Mouse (Mus musculus): ENCODE results near the gene Gm9821. TPM values are rescaled to one million over a fixed set of nuclear protein-coding genes. Genes with fewer than 3 reads are reported as not detected.
A peak's percentile ranks its signal among the peaks of the same experiment; 100 is the strongest.

Gm9821 gene
- polyA plus RNA-seq, 1 experiment from 2014 or later = 0.52 TPM

- Histone ChIP-seq H3K9me3 (no peaks in the 10 kb centered on the region), H3K4me3 (peak overlapping the region; percentile 23; the same call in 1 of the 2 replicates), H3K4me1 (peaks cover 63% of the 10 kb centered on the region), H3K36me3 (replicated peaks) (no peaks in the 10 kb centered on the region), H3K27me3 (ENCODE audit: poor library complexity, severe bottlenecking) (peaks cover 84% of the 10 kb centered on the region), H3K27ac (peak overlapping the region; percentile 65)
- 23% methylated on average over 21 of the region's 21 CpGs for WGBS
- no peak for DNase-seq (ENCODE audit: extremely low spot score, low spot score)
Observed at GRCm38 (mm10) chr2:91971231-91972097, 26.0 kb downstream of the Gm9821 start.

- H3K27ac ChIP-seq = peak overlapping the region; percentile 65
- 52% methylated on average over 13 of the region's 13 CpGs for WGBS
- no peak for DNase-seq (ENCODE audit: extremely low spot score, low spot score)
- no peak overlapping the region for H3K4me3 ChIP-seq
- no peaks in the 10 kb centered on the region for H3K9me3 ChIP-seq
- no peaks in the 10 kb centered on the region for H3K36me3 ChIP-seq (replicated peaks)
- H3K27me3 ChIP-seq (ENCODE audit: poor library complexity, severe bottlenecking) = peaks cover 84% of the 10 kb centered on the region
- peaks cover 64% of the 10 kb centered on the region for H3K4me1 ChIP-seq
Observed at GRCm38 (mm10) chr2:91972121-91972566, 26.6 kb downstream of the Gm9821 start.

GRCm38 (mm10) chr2:91973416-91974135, 28.1 kb downstream of the Gm9821 start:
- no peak for DNase-seq (ENCODE audit: extremely low spot score, low spot score)
- peaks cover 97% of the 10 kb centered on the region for H3K27me3 ChIP-seq (ENCODE audit: poor library complexity, severe bottlenecking)
- peak overlapping the region; percentile 3; the same call in 1 of the 2 replicates for H3K27ac ChIP-seq
- no peaks in the 10 kb centered on the region for H3K36me3 ChIP-seq (replicated peaks)
- WGBS = 17% methylated on average over 7 of the region's 7 CpGs
- H3K4me1 ChIP-seq = peaks cover 62% of the 10 kb centered on the region
- no peak overlapping the region for H3K4me3 ChIP-seq
- no peaks in the 10 kb centered on the region for H3K9me3 ChIP-seq

GRCm38 (mm10) chr2:91975581-91976541, 30.4 kb downstream of the Gm9821 start, which contains the start of gene Dgkz:
TSS of gene Dgkz (minus strand) at chr2:91975864.
- Histone ChIP-seq H3K36me3 (replicated peaks) (no peaks in the 10 kb centered on the region), H3K9me3 (no peaks in the 10 kb centered on the region), H3K4me1 (peaks cover 85% of the 10 kb centered on the region), H3K27ac (peak within 1 kb of the TSS; percentile 71), H3K4me3 (peak within 1 kb of the TSS; percentile 54), H3K27me3 (ENCODE audit: poor library complexity, severe bottlenecking) (peaks cover 86% of the 10 kb centered on the region)
- WGBS = under 1% methylated on average over 79 of the region's 79 CpGs
- DNase-seq (ENCODE audit: extremely low spot score, low spot score) = no peak

DNA sequence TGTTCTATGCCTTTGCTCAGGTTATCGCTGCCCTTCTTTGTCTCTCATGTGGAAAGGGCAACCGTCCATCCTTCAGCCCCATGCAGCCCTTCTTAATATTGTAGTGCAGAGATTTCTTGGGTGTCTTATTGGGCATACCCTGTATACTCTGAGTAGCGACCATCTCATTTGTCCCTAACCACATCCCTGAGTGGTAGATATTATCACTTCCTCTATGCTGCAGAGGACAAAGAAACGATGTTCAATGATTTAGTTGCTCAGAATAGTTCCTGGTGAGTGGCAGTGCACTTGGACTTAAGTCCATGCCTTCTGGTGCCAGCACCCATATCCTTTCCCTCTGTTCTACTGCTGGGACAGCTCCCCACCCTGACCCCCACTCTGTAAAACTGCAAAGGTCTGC, 32.5 kb downstream of the Gm9821 start:
- WGBS = 89% methylated on average over 4 of the region's 4 CpGs
- DNase-seq (ENCODE audit: extremely low spot score, low spot score) = no peak
- Histone ChIP-seq H3K9me3 (no peaks in the 10 kb centered on the region), H3K27me3 (ENCODE audit: poor library complexity, severe bottlenecking) (peaks cover 68% of the 10 kb centered on the region), H3K27ac (0 out of 2 replicates have a peak overlapping the region, but pooled peaks have one; percentile 36), H3K4me1 (peaks cover 72% of the 10 kb centered on the region), H3K36me3 (replicated peaks) (no peaks in the 10 kb centered on the region), H3K4me3 (no peak overlapping the region)

GRCm38 (mm10) chr2:91978547-91978946, 33.0 kb downstream of the Gm9821 start:
- 50% methylated on average over 2 of the region's 2 CpGs for WGBS
- Histone ChIP-seq H3K4me3 (no peak overlapping the region), H3K36me3 (replicated peaks) (no peaks in the 10 kb centered on the region), H3K4me1 (peaks cover 71% of the 10 kb centered on the region), H3K9me3 (no peaks in the 10 kb centered on the region), H3K27ac (0 out of 2 replicates have a peak overlapping the region, but pooled peaks have one; percentile 40), H3K27me3 (ENCODE audit: poor library complexity, severe bottlenecking) (peaks cover 66% of the 10 kb centered on the region)
- no peak for DNase-seq (ENCODE audit: extremely low spot score, low spot score)

- Histone ChIP-seq H3K36me3 (replicated peaks) (no peaks in the 10 kb centered on the region), H3K9me3 (no peaks in the 10 kb centered on the region), H3K27ac (peak overlapping the region; percentile 66), H3K27me3 (ENCODE audit: poor library complexity, severe bottlenecking) (peaks cover 49% of the 10 kb centered on the region), H3K4me1 (peaks cover 71% of the 10 kb centered on the region), H3K4me3 (no peak overlapping the region)
- DNase-seq (ENCODE audit: extremely low spot score, low spot score) = no peak
- WGBS = 8% methylated on average over 4 of the region's 4 CpGs
Observed at GRCm38 (mm10) chr2:91980245-91980644, 34.7 kb downstream of the Gm9821 start.

- 47% methylated on average over 5 of the region's 5 CpGs for whole genome bisulfite sequencing
- DNase-seq (ENCODE audit: extremely low spot score, low spot score) = no peak
- peaks cover 43% of the 10 kb centered on the region for H3K27me3 ChIP-seq (ENCODE audit: poor library complexity, severe bottlenecking)
- no peak overlapping the region for H3K4me3 ChIP-seq
- H3K36me3 ChIP-seq (replicated peaks) = no peaks in the 10 kb centered on the region
- H3K4me1 ChIP-seq = peaks cover 71% of the 10 kb centered on the region
- peak overlapping the region; percentile 66 for H3K27ac ChIP-seq
- H3K9me3 ChIP-seq = no peaks in the 10 kb centered on the region
Observed at GRCm38 (mm10) chr2:91980830-91981229, 35.3 kb downstream of the Gm9821 start.

DNA sequence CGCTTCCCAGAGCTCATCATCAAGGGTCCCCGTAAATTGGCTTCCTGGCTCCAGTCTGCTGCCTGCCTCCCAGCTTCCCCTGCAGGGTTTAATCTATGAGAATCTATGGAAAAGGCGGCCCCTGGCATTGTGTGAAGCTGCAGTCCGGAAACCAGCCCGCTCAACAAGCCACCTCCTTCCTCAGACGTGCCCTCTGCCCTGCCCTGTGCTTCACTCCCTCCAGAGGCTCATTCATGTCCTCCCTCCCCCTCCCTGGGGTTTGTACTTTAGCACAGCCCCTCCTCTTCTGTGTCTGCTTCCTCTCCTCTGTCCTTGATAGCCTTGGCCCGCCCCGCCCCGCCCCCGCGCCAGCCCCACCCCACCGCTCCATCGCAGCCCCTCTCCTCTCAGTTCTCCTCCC, 38.9 kb downstream of the Gm9821 start:
- Histone ChIP-seq H3K27me3 (ENCODE audit: poor library complexity, severe bottlenecking) (peaks cover 19% of the 10 kb centered on the region), H3K36me3 (replicated peaks) (no peaks in the 10 kb centered on the region), H3K4me3 (peak overlapping the region; percentile 39), H3K27ac (peak overlapping the region; percentile 87), H3K9me3 (no peaks in the 10 kb centered on the region; the same call in 1 of the 2 replicates), H3K4me1 (peaks cover 60% of the 10 kb centered on the region)
- peak; percentile 83 for DNase-seq (ENCODE audit: extremely low spot score, low spot score)
- WGBS = 1% methylated on average over 6 of the region's 13 CpGs

GRCm38 (mm10) chr2:91984906-91985525, 39.5 kb downstream of the Gm9821 start:
- H3K4me1 ChIP-seq = peaks cover 54% of the 10 kb centered on the region
- H3K4me3 ChIP-seq = peak overlapping the region; percentile 39
- WGBS = 35% methylated on average over 9 of the region's 9 CpGs
- peak overlapping the region; percentile 87 for H3K27ac ChIP-seq
- DNase-seq (ENCODE audit: extremely low spot score, low spot score) = no peak
- H3K27me3 ChIP-seq (ENCODE audit: poor library complexity, severe bottlenecking) = peaks cover 19% of the 10 kb centered on the region
- peaks cover 2% of the 10 kb centered on the region; the same call in 1 of the 2 replicates for H3K9me3 ChIP-seq
- no peaks in the 10 kb centered on the region for H3K36me3 ChIP-seq (replicated peaks)

DNA sequence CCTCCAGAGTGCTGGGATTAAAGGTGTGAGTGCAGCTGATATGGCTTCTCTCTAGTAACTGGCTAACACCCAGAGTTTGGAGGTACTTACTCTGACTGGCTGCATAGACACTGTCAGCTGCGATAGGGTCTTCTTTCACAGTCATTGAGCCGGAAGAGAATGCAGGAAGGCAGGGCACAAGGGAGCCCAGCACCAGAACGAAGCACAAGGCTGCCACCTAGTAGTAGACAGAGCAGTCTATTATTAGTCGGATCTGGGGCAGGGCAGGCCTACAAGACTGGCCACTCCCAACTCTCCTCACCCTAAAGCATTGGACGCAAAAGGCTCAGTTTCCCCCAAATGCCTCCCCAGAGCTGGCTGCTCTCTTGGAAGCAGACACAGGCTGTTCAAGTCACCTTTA, 40.6 kb downstream of the Gm9821 start:
- peak overlapping the region; percentile 71 for H3K27ac ChIP-seq
- H3K36me3 ChIP-seq (replicated peaks) = no peaks in the 10 kb centered on the region
- H3K4me1 ChIP-seq = peaks cover 44% of the 10 kb centered on the region
- no peak overlapping the region for H3K4me3 ChIP-seq
- peaks cover 2% of the 10 kb centered on the region; the same call in 1 of the 2 replicates for H3K9me3 ChIP-seq
- WGBS = 2% methylated on average over 5 of the region's 5 CpGs
- peaks cover 19% of the 10 kb centered on the region for H3K27me3 ChIP-seq (ENCODE audit: poor library complexity, severe bottlenecking)
- no peak for DNase-seq (ENCODE audit: extremely low spot score, low spot score)

Data from forebrain, embryonic 10.5 days (tissue).